ENCODE assay signal across 9 mouse cellular contexts in the genomic region with DNA sequence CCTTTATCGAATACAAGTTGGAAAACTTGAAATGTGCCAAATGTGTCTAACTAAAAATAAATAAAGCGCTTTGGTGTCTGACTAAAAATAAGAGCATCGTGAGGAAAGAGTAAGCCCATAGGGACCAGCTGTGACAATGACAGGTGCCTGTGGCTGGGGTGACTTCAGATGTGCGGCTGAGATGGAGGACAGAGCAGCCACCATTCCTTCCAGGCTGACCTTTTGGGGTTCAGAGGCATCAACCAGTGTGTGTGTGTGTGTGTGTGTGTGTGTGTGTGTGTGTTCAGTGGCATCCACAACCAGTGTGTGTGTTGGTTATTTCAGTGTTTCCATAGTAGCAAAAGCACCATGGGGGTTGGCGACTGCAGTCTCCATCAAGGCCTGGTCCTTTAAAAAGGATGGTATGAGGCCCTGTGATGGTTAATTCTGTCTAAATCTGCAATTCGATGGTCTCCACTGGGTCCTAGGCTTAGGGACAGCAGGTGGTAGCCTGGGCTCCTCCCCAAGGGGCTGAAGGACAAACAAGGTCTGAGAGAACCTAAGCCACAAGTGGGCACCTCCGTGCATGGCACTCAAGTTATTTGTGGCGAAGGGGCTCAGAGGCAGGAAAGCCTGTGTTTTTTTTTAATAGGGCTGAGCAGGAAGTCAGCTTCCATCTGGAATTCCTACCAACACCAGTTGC. TPM values are rescaled to one million over a fixed set of nuclear protein-coding genes. Genes with fewer than 3 reads are reported as not detected.
A peak's percentile ranks its signal among the peaks of the same experiment; 100 is the strongest.
DNase-seq lines count a peak whose midpoint lies in the region; ATAC-seq and TF ChIP-seq lines count a peak whose summit lies in the region.
"Had no signal": no experiment of that assay in that cellular context is flagged by ENCODE, and none has a peak within 500 bp of the region (broad histone marks: within the 10 kb centered on the region; RNA-seq: fewer than 3 reads in every experiment).

No protein-coding gene starts in this region.

- TF ChIP-seq CTCF in liver, adult 2 months (IDR thresholded peaks at IDR 0.05; ENCODE audit: low read depth, low read length) = no peak

- H3K9me3 ChIP-seq in embryonic facial prominence, embryonic 12.5 days = no peaks in the 10 kb centered on the region

- 67% methylated on average over 8 of the region's 8 CpGs for WGBS in liver, adult 2 months
- WGBS in embryonic facial prominence, embryonic 12.5 days = 42% methylated on average over 8 of the region's 8 CpGs

- H3K4me3 ChIP-seq in liver, adult 2 months (ENCODE audit: insufficient read depth, low read depth, low read length) = peak overlapping the region; percentile 1; the same call in 1 of the 2 replicates
- peak overlapping the region; percentile 28 for H3K4me3 ChIP-seq in embryonic facial prominence, embryonic 12.5 days

- peak overlapping the region; percentile 57 for H3K4me2 ChIP-seq in embryonic facial prominence, embryonic 12.5 days (replicated peaks)

- no peak for DNase-seq in liver, adult 2 months (ENCODE audit: extremely low read depth, low read depth, low spot score)
- DNase-seq in liver = no peak
- DNase-seq in naive thymus-derived CD4-positive, alpha-beta T cell, adult 2 months (ENCODE audit: low read depth) = peak; percentile 45
- DNase-seq in cerebellum, adult 11-12 months = no peak
- no peak for DNase-seq in T-cell, adult 2 months (ENCODE audit: low spot score)
- no peak for DNase-seq in ovary, postnatal 36 days (ENCODE audit: low spot score)

- H3K79me2 ChIP-seq in liver, adult 2 months (ENCODE audit: control insufficient read depth, insufficient read depth, low read length) = no peaks in the 10 kb centered on the region

- H3K9ac ChIP-seq in liver, adult 2 months (ENCODE audit: low read depth, low read length) = no peak overlapping the region
- H3K9ac ChIP-seq in embryonic facial prominence, embryonic 12.5 days = peak overlapping the region; percentile 36; the same call in 1 of the 2 replicates

- no peak overlapping the region for H3K27ac ChIP-seq in liver, adult 2 months (replicated peaks; ENCODE audit: insufficient read depth, low read depth, low read length)
- H3K27ac ChIP-seq in embryonic facial prominence, embryonic 12.5 days = 0 out of 2 replicates have a peak overlapping the region, but pooled peaks have one; percentile 17

- no peaks in the 10 kb centered on the region for H3K27me3 ChIP-seq in liver, adult 2 months (ENCODE audit: control insufficient read depth, insufficient read depth, low read length)
- H3K27me3 ChIP-seq in embryonic facial prominence, embryonic 12.5 days = peaks cover 6% of the 10 kb centered on the region

- no peak for TF ChIP-seq POLR2A in liver, adult 2 months (IDR thresholded peaks at IDR 0.05; ENCODE audit: extremely low read depth, insufficient read depth, low read length)

- H3K36me3 ChIP-seq in liver, adult 2 months (ENCODE audit: control insufficient read depth, insufficient read depth, low read length) = no peaks in the 10 kb centered on the region
- no peaks in the 10 kb centered on the region for H3K36me3 ChIP-seq in embryonic facial prominence, embryonic 12.5 days

- H3K4me1 ChIP-seq in liver, adult 2 months (ENCODE audit: control insufficient read depth, insufficient read depth, low read length) = no peaks in the 10 kb centered on the region
- H3K4me1 ChIP-seq in embryonic facial prominence, embryonic 12.5 days = peaks cover 25% of the 10 kb centered on the region

- no peak for ATAC-seq in embryonic facial prominence, embryonic 12.5 days (ENCODE audit: insufficient number of reproducible peaks, insufficient read depth, low FRiP score, low TSS enrichment)
- ATAC-seq in inflammation-experienced regulatory T-cells, adult 6 months = peak; percentile 6

RNA-seq across cellular contexts. Expression of a gene that starts 0.5 kb away (rescaled TPM):
- total RNA-seq in liver, adult 2 months (2014; rRNA removed) = 1.1 and 1.5 TPM in 2 replicates
- polyA plus RNA-seq in liver, adult 2 months (2012; rRNA removed) = 0.15 and 0.32 TPM in 2 replicates
- polyA plus RNA-seq in embryonic facial prominence, embryonic 12.5 days (2016; fragmentation: Nextera tagmentation; extraction: Ambion mirVana) = not detected in 2 replicates
- 1 to 10 TPM in 2 of 3 experiments, under 1 TPM in 1; 0.98 to 6.9 (median 4.2) TPM for polyA plus RNA-seq in inflammation-experienced regulatory T-cells, adult 6 months (2017; shearing (Covaris generic))
- polyA plus RNA-seq: large intestine, adult 2 months had no signal

RNA-seq across cellular contexts. Expression of a gene that starts 10.2 kb away (rescaled TPM):
- 17.6 and 21.8 TPM in 2 replicates for total RNA-seq in liver, adult 2 months (2014; rRNA removed)
- 25.2 and 25.8 TPM in 2 replicates for polyA plus RNA-seq in liver, adult 2 months (2012; rRNA removed)
- polyA plus RNA-seq in embryonic facial prominence, embryonic 12.5 days (2016; fragmentation: Nextera tagmentation; extraction: Ambion mirVana) = 1.4 and 2.3 TPM in 2 replicates
- 100 to 1,000 TPM in 2 of 3 experiments, 10 to 100 TPM in 1; 45.3 to 127 (median 108) TPM for polyA plus RNA-seq in inflammation-experienced regulatory T-cells, adult 6 months (2017; shearing (Covaris generic))
